Mouse (Mus musculus): ENCODE measurements around the gene Gm15140.
"Not testable (repeated sequence)": the region's sequence is repeated elsewhere in the genome, so short reads cannot be mapped to it uniquely, and the experiment has no call there.

Gene Gm15140

GRCm38 (mm10) chrX:154120585-154120984, at the start of gene Gm15140:
Gm15140 (minus strand) TSS chrX:154120685.
- not testable (repeated sequence) for DNase-seq
